Mouse (Mus musculus) lung, adult 2 months (tissue): ENCODE results near the gene Tfap2a. TPM values are rescaled to one million over a fixed set of nuclear protein-coding genes. Genes with fewer than 3 reads are reported as not detected.

Experiments used
- DNase-seq: peaks from one replicate; pipeline ENCODE4 v3.0.0; 2022
- H3K4me1 ChIP-seq: fragments of 200-500 bp; 2 replicates; pipeline ENCODE4 v1.6.1; 2011; ENCODE audit warnings: low read length; ENCODE audit not compliant: control insufficient read depth, insufficient read depth
- H3K4me3 ChIP-seq: fragments of 200-500 bp; replicated peaks from 2 replicates; pipeline ENCODE3; 2011; ENCODE audit warnings: low read depth, mild to moderate bottlenecking, control low read depth, low read length; ENCODE audit errors: extremely low read depth
- CTCF ChIP-seq: fragments of 200-500 bp; IDR thresholded peaks from 2 replicates; pipeline ENCODE4 v1.5.1; 2011; ENCODE audit warnings: mild to moderate bottlenecking, low read length, control low read depth; ENCODE audit not compliant: insufficient read depth
- POLR2A ChIP-seq: fragments of 200-500 bp; IDR thresholded peaks from 2 replicates; pipeline ENCODE4 v1.6.1; 2011; ENCODE audit warnings: low read depth, mild to moderate bottlenecking, control low read depth, low read length, borderline replicate concordance; ENCODE audit errors: extremely low read depth
- WGBS: fragments of 180-500 bp; shearing (Covaris S2); methylation state at CpG from one replicate; pipeline ENCODE4 v1.1.7; 2018; 5-methylcytosine and 5-hydroxymethylcytosine counted together
- polyA plus RNA-seq: library from polyadenylated mRNA; depleted of rRNA; stranded (reverse); fragments of >200 nt; gene quantifications from 2 replicates; pipeline ENCODE4 v1.2.3, GENCODE M21; 2012

Gene Tfap2a
- polyA plus RNA-seq, 1 experiment, result 4.0 TPM

DNA sequence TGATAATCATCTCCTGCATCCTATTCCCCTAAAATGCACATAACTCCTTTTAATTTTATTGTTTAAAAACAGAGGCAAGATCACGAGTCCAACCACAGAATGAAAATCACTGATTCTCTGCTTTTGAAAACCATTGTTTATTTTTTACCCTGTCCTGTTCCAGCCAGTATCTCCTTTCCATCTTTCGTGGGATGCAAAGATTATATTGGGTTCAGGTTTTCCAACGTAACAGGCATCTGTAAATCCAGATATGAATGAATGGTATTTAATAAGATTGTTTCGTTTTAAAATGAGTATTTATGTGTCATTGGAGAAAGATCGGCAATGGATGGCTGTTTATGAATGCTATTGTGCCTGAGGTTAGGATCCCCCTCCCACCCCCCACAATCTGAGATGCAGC is 24.5 kb downstream of the Tfap2a start:
- Histone ChIP-seq H3K4me3 (no peak overlapping the region), H3K4me1 (no peaks in the 10 kb centered on the region)
- 15% methylated on average over 5 of the region's 5 CpGs for WGBS
- no peak for TF ChIP-seq CTCF
- no peak for TF ChIP-seq POLR2A
- no peak for DNase-seq

- TF ChIP-seq POLR2A (no peak), CTCF (no peak)
- 6% methylated on average over 4 of the region's 4 CpGs for WGBS
- DNase-seq, result no peak
Observed at GRCm38 (mm10) chr13:40713241-40713640, 24.9 kb downstream of the Tfap2a start.

GRCm38 (mm10) chr13:40712526-40712832 is 25.7 kb downstream of the Tfap2a start:
- WGBS, result 14% methylated on average over 4 of the region's 4 CpGs
- DNase-seq, result no peak
- no peaks in the 10 kb centered on the region for H3K4me1 ChIP-seq
- TF ChIP-seq CTCF, result no peak
- no peak for TF ChIP-seq POLR2A
- H3K4me3 ChIP-seq, result no peak overlapping the region

More at GRCm38 (mm10) chr13:40713241-40713640, 24.9 kb downstream of the Tfap2a start:
- H3K4me3 ChIP-seq, result no peak overlapping the region
- H3K4me1 ChIP-seq, result no peaks in the 10 kb centered on the region

GRCm38 (mm10) chr13:40711661-40712525 is 26.3 kb downstream of the Tfap2a start:
- TF ChIP-seq POLR2A (no peak), CTCF (no peak)
- 5% methylated on average over 7 of the region's 7 CpGs for WGBS
- Histone ChIP-seq H3K4me3 (no peak overlapping the region), H3K4me1 (no peaks in the 10 kb centered on the region)
- DNase-seq, result no peak

DNA sequence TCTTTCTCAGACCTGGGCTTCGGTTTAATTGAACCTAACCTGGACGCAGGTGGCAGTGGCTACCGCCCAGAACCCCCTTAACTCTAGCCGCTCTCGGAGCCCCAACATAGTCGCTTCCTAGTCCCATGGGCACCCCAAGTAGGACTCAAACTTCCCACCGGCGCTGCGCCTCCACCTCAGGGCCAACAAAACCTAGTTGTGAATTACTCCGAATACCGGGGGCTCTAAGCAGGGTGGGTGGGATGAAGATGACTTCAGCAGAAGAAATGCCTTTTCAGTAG is 28.2 kb downstream of the Tfap2a start:
- 9% methylated on average over 11 of the region's 11 CpGs for WGBS
- no peak for DNase-seq
- no peak for TF ChIP-seq POLR2A
- no peak for TF ChIP-seq CTCF

GRCm38 (mm10) chr13:40709321-40710061 is 28.7 kb downstream of the Tfap2a start:
- Histone ChIP-seq H3K4me1 (no peaks in the 10 kb centered on the region), H3K4me3 (no peak overlapping the region)
- DNase-seq, result no peak
- no peak for TF ChIP-seq CTCF
- WGBS, result 5% methylated on average over 21 of the region's 21 CpGs

More for the DNA sequence above, 28.2 kb downstream of the Tfap2a start:
- Histone ChIP-seq H3K4me3 (no peak overlapping the region), H3K4me1 (no peaks in the 10 kb centered on the region)

GRCm38 (mm10) chr13:40708913-40709312 is 29.3 kb downstream of the Tfap2a start:
- 2% methylated on average over 26 of the region's 26 CpGs for WGBS
- DNase-seq, result no peak
- TF ChIP-seq POLR2A, result no peak
- H3K4me1 ChIP-seq, result no peaks in the 10 kb centered on the region
- H3K4me3 ChIP-seq, result no peak overlapping the region

GRCm38 (mm10) chr13:40708271-40708670 is 29.9 kb downstream of the Tfap2a start:
- no peak for DNase-seq
- H3K4me1 ChIP-seq, result no peaks in the 10 kb centered on the region
- H3K4me3 ChIP-seq, result no peak overlapping the region
- 5% methylated on average over 5 of the region's 5 CpGs for WGBS
- TF ChIP-seq CTCF, result no peak
- TF ChIP-seq POLR2A, result no peak

DNA sequence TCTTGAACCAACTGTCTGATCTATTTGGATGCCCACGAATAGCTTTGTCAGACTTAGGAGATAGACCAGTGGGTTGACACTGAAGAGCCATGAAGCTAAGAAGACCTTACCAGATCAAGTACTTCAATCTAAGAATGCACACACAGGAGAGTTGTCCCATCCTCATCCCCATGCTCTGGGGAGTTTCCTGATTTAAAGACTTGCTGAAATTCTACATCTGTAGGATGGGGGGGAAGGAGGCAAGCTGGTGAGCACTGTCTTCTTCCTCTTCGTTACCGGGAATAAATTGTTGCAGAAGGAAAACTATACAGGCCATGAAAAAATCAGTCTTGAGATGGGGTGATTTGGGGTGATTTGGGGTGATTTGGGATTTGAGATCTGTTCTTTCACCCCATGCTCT is 30.5 kb downstream of the Tfap2a start:
- WGBS, result 8% methylated on average over 3 of the region's 3 CpGs
- no peak for DNase-seq
- Histone ChIP-seq H3K4me1 (no peaks in the 10 kb centered on the region), H3K4me3 (no peak overlapping the region)
- no peak for TF ChIP-seq POLR2A
- TF ChIP-seq CTCF, result no peak

GRCm38 (mm10) chr13:40706612-40707011 is 31.6 kb downstream of the Tfap2a start:
- 9% methylated on average over 5 of the region's 5 CpGs for WGBS

More at GRCm38 (mm10) chr13:40706612-40707011, 31.6 kb downstream of the Tfap2a start:
- H3K4me3 ChIP-seq, result no peak overlapping the region
- no peak for DNase-seq
- TF ChIP-seq CTCF, result no peak
- no peak for TF ChIP-seq POLR2A
- H3K4me1 ChIP-seq, result no peaks in the 10 kb centered on the region
